Mouse (Mus musculus): ENCODE data around the gene Ptprd. TPM values are rescaled to one million over a fixed set of nuclear protein-coding genes. Genes with fewer than 3 reads are reported as not detected.

Ptprd gene
- polyA plus RNA-seq, 1 experiment = 4.5 TPM

DNA sequence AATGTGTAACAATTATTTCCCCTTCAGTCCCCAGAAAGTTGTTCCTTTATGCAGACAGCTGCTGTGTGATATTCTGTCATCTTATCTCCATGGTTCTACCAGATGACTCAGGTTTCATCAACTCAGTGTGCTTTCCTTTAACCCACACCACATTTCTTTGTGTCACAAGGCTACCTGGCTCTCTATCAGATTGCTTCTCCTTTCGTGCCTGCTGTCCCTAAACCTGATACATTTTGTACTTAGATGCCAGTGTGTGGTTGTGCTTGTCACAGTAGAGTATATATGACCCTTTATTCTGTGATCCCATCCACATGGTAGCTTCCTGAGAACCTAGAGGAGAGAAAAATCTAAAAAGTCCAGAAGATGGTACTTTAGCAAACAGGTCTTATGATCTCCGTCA, 1445.3 kb downstream of the Ptprd start:
- 78% methylated on average over 2 of the region's 2 CpGs for WGBS

DNA sequence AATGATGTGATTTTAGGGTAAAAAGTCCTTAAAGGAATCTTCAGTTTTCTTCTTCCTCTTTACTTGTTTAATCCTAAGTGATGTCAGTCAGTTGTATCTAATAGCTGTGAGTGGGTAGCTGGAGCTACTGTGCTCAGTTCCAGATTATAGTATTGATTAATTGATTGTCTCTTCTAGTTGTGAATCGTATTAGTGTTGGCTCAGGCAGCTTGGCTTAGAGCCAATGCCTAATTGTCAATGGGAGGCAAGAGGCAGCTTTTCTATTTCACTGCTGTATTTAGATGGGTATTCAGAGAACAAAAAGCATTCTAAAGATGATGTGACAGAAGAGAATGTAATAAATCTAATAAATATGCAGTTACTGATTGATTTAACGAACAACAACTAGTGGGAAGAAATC, 1461.1 kb downstream of the Ptprd start:
- no peak for DNase-seq (ENCODE audit: low read depth, low spot score)
- 57% methylated on average over 2 of the region's 2 CpGs for WGBS

More for the DNA sequence above, 1445.3 kb downstream of the Ptprd start:
- no peak for DNase-seq (ENCODE audit: low read depth, low spot score)

DNA sequence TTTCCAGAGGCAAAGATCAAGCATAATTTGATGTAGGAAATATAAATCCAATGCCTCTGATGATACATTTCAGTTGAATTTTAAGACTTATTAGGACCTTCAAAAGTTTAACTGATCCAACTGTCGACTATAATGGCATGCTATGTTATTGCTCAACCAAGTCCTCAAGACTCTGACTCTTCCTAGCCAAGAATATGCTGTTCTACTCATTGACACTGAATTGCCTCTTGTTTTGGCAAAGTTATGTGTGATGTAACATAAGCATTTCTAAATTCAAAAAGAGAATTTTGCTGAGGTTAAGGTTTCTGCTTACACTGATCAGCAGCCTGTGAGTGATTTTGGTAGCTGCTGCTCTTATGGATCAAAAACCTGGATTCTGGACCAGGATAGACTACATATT, 1475.9 kb downstream of the Ptprd start:
- DNase-seq (ENCODE audit: low read depth, low spot score) = no peak
- 36% methylated on average over 1 of the region's 1 CpGs for WGBS

GRCm38 (mm10) chr4:76675726-76676125, 1536.0 kb downstream of the Ptprd start:
- 76% methylated on average over 3 of the region's 3 CpGs for WGBS
- DNase-seq (ENCODE audit: low read depth, low spot score) = no peak

DNA sequence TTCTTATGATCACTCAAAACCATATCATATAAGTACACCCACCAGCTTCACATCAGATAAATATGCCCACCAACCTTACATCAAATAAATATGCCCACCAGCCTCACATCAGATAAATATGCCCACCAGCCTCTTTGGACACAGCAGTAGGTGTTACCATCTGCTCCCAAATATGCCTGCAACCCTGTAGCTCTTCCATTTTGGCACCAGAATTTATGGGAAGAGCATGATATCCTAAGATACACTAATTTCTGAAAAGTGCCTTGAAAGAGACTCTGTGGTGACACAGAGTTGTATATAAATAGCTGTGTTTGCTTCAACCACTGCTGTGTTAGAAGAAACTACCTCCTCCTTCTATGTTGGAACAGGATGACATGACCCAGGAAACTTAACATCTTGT, 1538.5 kb downstream of the Ptprd start:
- no peak for DNase-seq (ENCODE audit: low read depth, low spot score)

DNA sequence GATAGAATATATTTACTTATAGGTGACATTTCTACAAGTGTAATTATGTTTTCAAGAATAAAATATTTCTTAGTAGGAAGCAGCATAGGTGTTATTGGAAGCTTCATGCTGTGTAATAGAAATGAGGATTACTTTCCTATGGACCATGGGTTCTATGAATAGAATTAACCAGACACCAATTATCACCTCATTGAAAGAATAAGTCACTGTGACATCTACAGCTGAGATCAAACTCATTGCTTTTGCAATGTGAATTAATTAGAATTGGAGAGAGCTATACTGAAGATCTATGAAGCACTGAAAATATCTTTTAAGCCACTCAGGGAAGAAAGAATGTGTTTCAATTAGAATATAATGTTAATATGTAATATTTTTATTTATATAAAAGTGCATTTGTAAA, 1539.1 kb downstream of the Ptprd start:
- DNase-seq (ENCODE audit: low read depth, low spot score) = no peak

- DNase-seq (ENCODE audit: low read depth, low spot score) = no peak
- 48% methylated on average over 4 of the region's 4 CpGs for WGBS
These were observed 1550.0 kb downstream of the Ptprd start for GRCm38 (mm10) chr4:76661725-76662124.

DNA sequence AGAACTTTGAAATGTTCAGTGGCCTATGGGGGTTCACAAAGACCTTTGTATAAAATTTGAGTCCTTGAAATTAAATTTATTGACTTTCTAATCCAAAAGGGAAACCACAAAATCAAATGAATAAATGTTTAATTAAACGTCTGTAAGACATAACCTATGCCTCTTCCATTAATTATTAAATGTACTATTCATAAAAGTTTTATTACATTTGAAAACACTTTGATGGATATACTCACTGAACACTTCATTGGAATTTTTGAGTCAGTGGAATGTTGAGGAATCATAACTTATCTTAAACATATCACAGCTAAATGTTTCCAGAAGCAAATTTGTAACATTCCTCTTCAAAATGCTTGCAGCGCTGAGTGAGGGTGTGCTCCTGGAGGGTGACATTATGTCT, 1551.6 kb downstream of the Ptprd start:
- 66% methylated on average over 2 of the region's 2 CpGs for WGBS
- DNase-seq (ENCODE audit: low read depth, low spot score) = no peak

GRCm38 (mm10) chr4:76656734-76657133, 1555.0 kb downstream of the Ptprd start:
- 70% methylated on average over 3 of the region's 3 CpGs for WGBS
- no peak for DNase-seq (ENCODE audit: low read depth, low spot score)

- 19% methylated on average over 2 of the region's 2 CpGs for WGBS
- DNase-seq (ENCODE audit: low read depth, low spot score) = no peak
These were observed 1558.8 kb downstream of the Ptprd start for GRCm38 (mm10) chr4:76652971-76653370.

GRCm38 (mm10) chr4:76621740-76622139, 1590.0 kb downstream of the Ptprd start:
- no peak for DNase-seq (ENCODE audit: low read depth, low spot score)
- WGBS = 64% methylated on average over 7 of the region's 7 CpGs

- no peak for DNase-seq (ENCODE audit: low read depth, low spot score)
- WGBS = 83% methylated on average over 6 of the region's 6 CpGs
These were observed 1595.1 kb downstream of the Ptprd start for GRCm38 (mm10) chr4:76616614-76617013.

- WGBS = 57% methylated on average over 7 of the region's 7 CpGs
- DNase-seq (ENCODE audit: low read depth, low spot score) = no peak
These were observed 1603.5 kb downstream of the Ptprd start for GRCm38 (mm10) chr4:76608246-76608645.

DNA sequence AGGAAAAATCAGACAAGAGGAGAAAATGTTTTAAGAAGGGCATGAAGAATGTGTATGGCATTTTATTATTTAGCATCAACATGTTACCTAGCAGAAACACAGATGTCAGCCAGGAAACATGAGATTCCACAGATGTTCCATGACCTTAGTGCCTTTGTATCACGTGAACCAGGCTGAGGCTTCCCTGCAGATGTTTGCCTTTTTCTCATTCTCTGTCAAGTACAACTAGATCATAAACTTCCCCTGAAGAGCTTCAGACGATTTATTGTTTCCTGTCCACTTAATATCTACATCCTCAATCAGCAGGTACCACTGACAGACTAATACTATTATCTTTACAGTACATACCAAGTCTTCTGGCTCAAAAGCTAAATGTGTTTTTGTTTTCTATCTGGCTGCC, 1605.0 kb downstream of the Ptprd start:
- DNase-seq (ENCODE audit: low read depth, low spot score) = no peak
- 20% methylated on average over 2 of the region's 2 CpGs for WGBS

- WGBS = 50% methylated on average over 1 of the region's 1 CpGs
- DNase-seq (ENCODE audit: low read depth, low spot score) = no peak
These were observed 1621.0 kb downstream of the Ptprd start for GRCm38 (mm10) chr4:76590722-76591121.

GRCm38 (mm10) chr4:76583025-76583424, 1628.7 kb downstream of the Ptprd start:
- no peak for DNase-seq (ENCODE audit: low read depth, low spot score)
- 80% methylated on average over 3 of the region's 3 CpGs for WGBS

GRCm38 (mm10) chr4:76566006-76566405, 1645.8 kb downstream of the Ptprd start:
- no peak for DNase-seq (ENCODE audit: low read depth, low spot score)

DNA sequence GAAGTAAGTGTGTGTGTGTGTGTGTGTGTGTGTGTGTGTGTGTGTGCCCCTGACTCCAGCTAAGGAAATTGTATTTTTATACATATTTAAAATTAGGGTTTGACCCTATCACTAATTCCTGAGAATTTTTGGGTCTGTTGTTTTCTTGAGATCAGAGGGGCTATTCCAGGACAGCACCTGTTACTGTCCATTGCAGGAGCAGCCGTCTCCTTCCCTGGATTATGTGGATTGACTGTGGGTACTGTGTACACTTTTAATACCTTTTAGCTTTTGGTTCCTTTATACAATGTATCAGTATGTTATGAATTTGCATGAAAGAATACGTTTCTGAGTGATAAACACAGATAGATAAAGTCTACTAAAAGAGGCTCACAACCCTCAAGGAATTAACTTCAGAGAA, 1670.0 kb downstream of the Ptprd start:
- DNase-seq (ENCODE audit: low read depth, low spot score) = no peak
- 59% methylated on average over 2 of the region's 2 CpGs for WGBS

GRCm38 (mm10) chr4:76532926-76533325, 1678.8 kb downstream of the Ptprd start:
- 66% methylated on average over 1 of the region's 1 CpGs for WGBS
- DNase-seq (ENCODE audit: low read depth, low spot score) = no peak

- no peak for DNase-seq (ENCODE audit: low read depth, low spot score)
- 71% methylated on average over 3 of the region's 3 CpGs for WGBS
These were observed 1686.5 kb downstream of the Ptprd start for GRCm38 (mm10) chr4:76525281-76525680.

DNA sequence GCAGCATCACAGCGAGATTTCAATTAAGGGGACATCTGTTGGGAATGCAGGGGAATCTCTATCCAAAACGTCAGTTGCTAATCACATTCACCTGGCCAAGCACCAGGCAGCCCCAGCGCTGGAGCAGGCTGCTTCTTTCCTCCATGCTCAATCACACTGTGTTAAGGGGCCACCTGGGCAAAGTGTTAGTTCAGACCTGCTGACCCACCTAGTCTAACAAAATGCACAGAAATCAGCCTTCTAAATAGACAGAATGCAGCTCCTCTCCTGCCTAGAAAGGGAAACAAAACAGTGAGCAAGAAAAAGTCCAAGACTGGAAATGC, 1708.5 kb downstream of the Ptprd start:
- no peak for DNase-seq (ENCODE audit: low read depth, low spot score)
- whole genome bisulfite sequencing = 33% methylated on average over 3 of the region's 3 CpGs

DNA sequence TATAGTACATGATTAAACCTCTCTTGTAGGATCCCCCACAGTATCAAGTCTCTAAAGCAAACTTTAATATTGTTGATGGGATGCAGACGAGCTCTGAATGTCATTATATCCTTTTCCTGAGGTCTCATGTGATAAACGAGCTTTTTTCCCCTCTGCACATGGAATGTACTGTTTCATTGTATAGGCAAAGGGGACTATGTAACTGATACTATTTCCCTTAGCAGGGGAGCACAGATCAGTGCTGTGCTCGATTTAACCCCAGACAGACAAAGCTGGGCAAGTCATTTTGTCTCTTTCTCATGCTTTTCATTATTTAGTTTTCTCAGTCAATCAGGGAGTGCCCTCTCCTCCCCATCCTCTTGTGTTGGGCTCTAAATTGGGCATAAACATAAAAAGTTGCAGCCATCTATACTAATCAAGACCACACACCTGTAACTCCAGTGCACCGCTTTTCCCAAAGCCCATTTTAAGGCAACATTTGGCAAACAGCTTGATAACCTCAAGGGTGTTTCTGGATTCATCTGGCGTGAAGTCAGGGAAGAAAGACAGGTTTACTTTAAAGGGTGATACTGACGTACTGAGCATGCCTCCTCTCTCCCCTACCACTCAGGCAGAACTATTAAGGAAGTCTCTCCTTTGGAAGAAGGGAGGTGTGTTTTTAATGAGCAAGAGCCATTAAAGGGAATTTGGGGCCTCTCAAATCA, 1709.0 kb downstream of the Ptprd start:
- WGBS = 66% methylated on average over 6 of the region's 6 CpGs
- no peak for DNase-seq (ENCODE audit: low read depth, low spot score)
